Mouse (Mus musculus) heart, embryonic 15.5 days (tissue): ENCODE measurements around the gene Ptprd. TPM values are rescaled to one million over a fixed set of nuclear protein-coding genes. Genes with fewer than 3 reads are reported as not detected.

ENCODE experiments used
- ATAC-seq: fragments of 200-750 bp; cut with Nextera tagmentation; replicated peaks from 2 replicates; pipeline ENCODE4 v1.8.0; 2017; ENCODE audit warnings: low read depth, moderate TSS enrichment; ENCODE audit not compliant: insufficient number of reproducible peaks, insufficient read depth, low FRiP score
- H3K27ac ChIP-seq: fragments of 300-500 bp; sonication (generic); 2 replicates; pipeline ENCODE4 v1.5.1; 2015; ENCODE audit warnings: mild to moderate bottlenecking, inconsistent platforms
- H3K27me3 ChIP-seq: fragments of 300-500 bp; sonication (generic); 2 replicates; pipeline ENCODE4 v1.6.1; 2015; ENCODE audit warnings: inconsistent platforms
- H3K36me3 ChIP-seq: fragments of 300-500 bp; sonication (generic); 2 replicates; pipeline ENCODE4 v1.6.1; 2015; ENCODE audit warnings: mild to moderate bottlenecking, inconsistent platforms
- H3K4me1 ChIP-seq: fragments of 300-500 bp; sonication (generic); replicated peaks from 2 replicates; pipeline ENCODE4 v1.6.1; 2015; ENCODE audit warnings: inconsistent platforms
- H3K4me2 ChIP-seq: fragments of 300-500 bp; sonication (generic); 2 replicates; pipeline ENCODE4 v1.6.1; 2015; ENCODE audit warnings: inconsistent platforms, mild to moderate bottlenecking, moderate library complexity
- H3K4me3 ChIP-seq: fragments of 300-500 bp; sonication (generic); 2 replicates; pipeline ENCODE4 v1.5.1; 2015; ENCODE audit warnings: mild to moderate bottlenecking, inconsistent platforms
- H3K9ac ChIP-seq: fragments of 300-500 bp; sonication (generic); 2 replicates; pipeline ENCODE4 v1.6.1; 2015; ENCODE audit warnings: mild to moderate bottlenecking, inconsistent platforms
- H3K9me3 ChIP-seq: fragments of 300-500 bp; sonication (generic); replicated peaks from 2 replicates; pipeline ENCODE4 v1.6.1; 2016; ENCODE audit warnings: inconsistent platforms
- WGBS: fragments of 180-500 bp; shearing (Covaris S2); methylation state at CpG from one replicate; pipeline ENCODE4 v1.1.7; 2015; ENCODE audit warnings: mixed read lengths; 5-methylcytosine and 5-hydroxymethylcytosine counted together
- polyA plus RNA-seq: library from polyadenylated mRNA; unstranded; fragments of >200 nt; fragmentation: Nextera tagmentation; extraction: Ambion mirVana; gene quantifications from 2 replicates; pipeline ENCODE4 v1.2.1, GENCODE M21; 2015

Gene Ptprd
- polyA plus RNA-seq, result 9.4 and 12.1 TPM in 2 replicates

DNA sequence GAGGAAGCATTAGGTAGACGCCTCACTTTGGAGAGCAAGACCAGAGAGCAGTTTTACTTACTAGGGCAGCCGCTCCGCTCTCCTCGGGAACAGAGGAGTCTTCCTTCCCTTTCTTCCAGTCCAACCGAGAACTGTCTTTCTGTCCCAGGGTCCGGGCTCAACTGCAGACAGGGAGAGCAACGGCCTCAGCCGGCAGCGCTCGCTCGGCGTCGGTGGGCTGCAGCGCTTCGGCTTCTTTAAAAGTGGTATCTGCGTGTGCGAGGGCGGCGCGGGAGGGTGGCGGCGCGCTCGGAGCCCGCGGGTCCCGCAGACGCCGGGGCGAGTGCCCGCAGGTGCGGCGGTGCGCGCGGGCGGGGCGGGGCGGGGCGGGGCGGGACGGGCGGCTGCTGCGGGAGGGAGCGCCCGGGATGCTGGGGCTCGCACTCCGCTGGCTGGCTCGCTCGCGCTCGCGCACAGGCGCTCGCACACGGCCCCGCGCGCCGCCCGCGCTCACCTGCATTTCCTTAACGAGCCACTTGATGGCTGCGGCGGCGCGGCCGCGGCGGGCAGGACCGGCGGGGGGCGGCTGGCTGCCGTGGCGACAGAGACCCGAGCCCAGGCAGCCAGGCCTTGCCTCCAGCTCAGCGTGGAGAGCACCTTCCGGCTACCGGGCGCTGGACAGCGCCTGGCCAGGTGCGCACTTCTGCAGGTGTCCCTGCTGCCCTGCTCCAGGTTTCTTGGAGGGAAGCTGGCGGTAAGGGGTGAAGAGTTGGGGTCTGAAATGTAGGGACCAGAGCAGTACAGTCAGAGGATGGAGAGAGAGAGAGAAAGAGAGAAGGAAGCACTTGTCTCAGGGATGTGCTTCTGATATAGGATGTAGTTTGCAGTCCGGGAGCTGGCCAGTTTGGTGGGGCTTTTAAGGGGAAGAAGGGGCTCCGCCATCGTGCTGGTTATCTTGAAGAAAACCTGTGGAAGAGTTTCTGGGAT, at the start of gene Ptprd:
TSS of gene Ptprd (minus strand) at position 433 of the 966 bp plus-strand sequence.
- peak within 1 kb of the TSS; percentile 29 for H3K9ac ChIP-seq
- H3K4me3 ChIP-seq, result peak within 1 kb of the TSS; percentile 61
- ATAC-seq, result peak; percentile 58; the same call in 1 of the 2 replicates
- WGBS, result 1% methylated on average over 52 of the region's 86 CpGs
- H3K27me3 ChIP-seq, result peaks cover 35% of the 10 kb centered on the region
- no peaks in the 10 kb centered on the region; the same call in 1 of the 2 replicates for H3K4me1 ChIP-seq
- no peak within 1 kb of the TSS for H3K27ac ChIP-seq
- peak within 1 kb of the TSS; percentile 91 for H3K4me2 ChIP-seq
- H3K9me3 ChIP-seq, result no peaks in the 10 kb centered on the region
- no peaks in the 10 kb centered on the region for H3K36me3 ChIP-seq

DNA sequence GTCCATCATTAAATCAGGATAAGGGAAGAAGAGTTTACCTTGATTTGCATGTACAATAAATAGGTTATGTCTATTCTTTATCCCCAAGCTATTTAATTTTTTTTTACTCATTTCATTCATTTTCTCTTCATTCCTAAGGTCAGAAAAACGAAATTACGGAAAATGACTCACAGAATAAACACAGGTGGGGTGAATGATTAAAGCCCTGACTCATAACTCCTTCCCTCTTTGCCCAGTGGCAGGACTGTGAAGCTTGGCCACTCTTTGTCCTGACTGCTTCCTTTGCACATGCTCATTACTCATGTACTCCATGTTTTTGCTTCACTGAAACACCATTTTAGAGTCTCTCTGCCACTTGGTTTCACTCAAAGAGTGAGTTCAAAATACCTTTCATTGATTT, 24.1 kb upstream of the Ptprd start:
- Histone ChIP-seq H3K4me1 (no peaks in the 10 kb centered on the region), H3K27me3 (no peaks in the 10 kb centered on the region), H3K4me2 (no peak overlapping the region), H3K36me3 (no peaks in the 10 kb centered on the region), H3K4me3 (no peak overlapping the region), H3K9me3 (no peaks in the 10 kb centered on the region), H3K9ac (no peak overlapping the region), H3K27ac (no peak overlapping the region)
- ATAC-seq, result no peak
- 71% methylated on average over 2 of the region's 2 CpGs for WGBS

DNA sequence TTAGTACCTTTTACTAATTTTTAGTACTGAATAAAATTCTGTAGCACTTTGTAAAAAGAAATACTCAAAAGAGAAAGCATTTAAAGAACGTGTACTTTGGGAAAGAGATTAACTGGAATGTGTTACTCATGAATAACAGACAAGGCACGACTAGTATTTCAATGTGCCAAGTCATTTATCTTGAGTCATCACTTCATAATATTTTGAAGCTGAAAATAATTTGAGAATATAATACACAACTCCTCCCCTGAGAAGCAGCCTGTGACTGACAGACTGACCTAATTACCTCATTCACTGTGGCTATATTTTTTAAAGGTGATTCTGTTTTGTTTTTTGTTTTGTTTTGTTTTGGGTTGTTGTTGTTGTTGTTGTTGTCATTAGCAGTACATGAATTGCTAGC, 23.6 kb upstream of the Ptprd start:
- WGBS, result 34% methylated on average over 2 of the region's 2 CpGs

DNA sequence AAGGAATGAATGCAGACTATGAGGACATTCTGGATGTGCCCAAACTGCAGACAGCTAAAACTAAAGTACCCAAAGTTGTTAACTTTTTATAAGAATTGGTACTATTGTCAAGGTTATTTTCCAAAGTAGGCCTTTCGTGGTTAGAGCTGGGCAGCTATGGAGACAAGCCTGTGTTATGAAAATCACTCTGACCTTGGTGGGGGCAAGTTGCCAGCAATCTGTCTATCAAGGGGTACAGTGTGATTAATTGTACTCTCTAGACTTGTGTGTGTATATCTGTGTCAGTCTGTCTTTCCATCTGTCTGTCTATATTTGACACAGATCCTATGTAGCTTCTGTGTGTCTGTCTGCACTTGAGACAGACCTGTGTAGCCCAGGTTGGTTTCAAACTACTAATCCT, 22.9 kb upstream of the Ptprd start:
- no peak overlapping the region for H3K4me3 ChIP-seq
- ATAC-seq, result no peak
- 58% methylated on average over 1 of the region's 1 CpGs for WGBS
- no peak overlapping the region for H3K27ac ChIP-seq
- H3K27me3 ChIP-seq, result no peaks in the 10 kb centered on the region
- H3K9ac ChIP-seq, result no peak overlapping the region
- H3K9me3 ChIP-seq, result no peaks in the 10 kb centered on the region
- no peaks in the 10 kb centered on the region for H3K36me3 ChIP-seq
- H3K4me1 ChIP-seq, result no peaks in the 10 kb centered on the region
- H3K4me2 ChIP-seq, result no peak overlapping the region

More for the DNA sequence above, 23.6 kb upstream of the Ptprd start:
- H3K4me1 ChIP-seq, result no peaks in the 10 kb centered on the region
- ATAC-seq, result no peak
- H3K9ac ChIP-seq, result no peak overlapping the region
- no peak overlapping the region for H3K4me2 ChIP-seq
- no peaks in the 10 kb centered on the region for H3K36me3 ChIP-seq
- no peaks in the 10 kb centered on the region for H3K9me3 ChIP-seq
- no peaks in the 10 kb centered on the region for H3K27me3 ChIP-seq
- no peak overlapping the region for H3K27ac ChIP-seq
- H3K4me3 ChIP-seq, result no peak overlapping the region

DNA sequence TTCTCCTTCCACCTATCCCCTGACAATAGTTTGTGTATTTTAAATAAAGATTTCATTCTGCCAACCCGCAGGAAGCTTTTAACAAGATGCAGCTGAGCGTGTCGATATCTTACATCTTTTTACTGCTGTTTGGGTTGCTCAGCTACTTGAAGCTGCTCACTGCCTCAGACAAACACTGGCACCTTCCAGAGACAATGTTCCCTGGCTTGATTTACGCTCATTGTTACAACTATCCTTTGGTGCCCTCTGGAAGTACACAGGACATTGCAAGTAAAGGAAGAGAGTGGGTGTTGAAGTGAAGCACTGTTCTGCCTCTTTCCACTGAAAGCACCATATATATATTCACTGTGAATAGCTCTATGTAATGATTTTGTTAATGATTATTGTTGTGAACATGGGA, 2.2 kb upstream of the Ptprd start:
- H3K4me3 ChIP-seq, result no peak overlapping the region
- H3K4me2 ChIP-seq, result no peak overlapping the region
- no peak overlapping the region for H3K9ac ChIP-seq
- H3K4me1 ChIP-seq, result no peaks in the 10 kb centered on the region; the same call in 1 of the 2 replicates
- ATAC-seq, result no peak
- H3K27ac ChIP-seq, result no peak overlapping the region
- H3K27me3 ChIP-seq, result peaks cover 35% of the 10 kb centered on the region
- H3K36me3 ChIP-seq, result no peaks in the 10 kb centered on the region
- 72% methylated on average over 4 of the region's 4 CpGs for WGBS
- no peaks in the 10 kb centered on the region for H3K9me3 ChIP-seq

DNA sequence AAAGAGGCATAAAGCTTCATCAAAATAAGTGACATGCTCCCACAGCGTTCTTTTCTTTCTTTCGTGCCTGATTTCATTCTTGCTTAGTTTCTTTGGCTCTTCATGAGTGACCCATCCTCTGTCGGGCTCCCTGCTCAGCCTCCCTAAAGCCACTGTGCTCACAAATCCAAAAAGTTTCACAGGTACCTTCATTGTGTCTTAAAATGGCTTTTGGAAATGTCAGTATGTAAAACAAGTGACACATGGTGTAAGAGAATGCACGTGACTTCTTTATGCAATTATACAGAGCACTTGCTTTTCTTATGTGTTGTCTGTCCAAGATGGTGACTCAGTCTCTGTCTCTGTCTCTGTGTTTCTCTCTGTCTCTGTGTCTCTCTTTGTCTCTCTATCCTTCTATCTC, 1.2 kb upstream of the Ptprd start:
- H3K4me3 ChIP-seq, result no peak overlapping the region
- H3K9ac ChIP-seq, result no peak overlapping the region
- H3K27me3 ChIP-seq, result peaks cover 35% of the 10 kb centered on the region
- no peak for ATAC-seq
- WGBS, result 71% methylated on average over 4 of the region's 4 CpGs
- H3K4me2 ChIP-seq, result no peak overlapping the region
- no peaks in the 10 kb centered on the region; the same call in 1 of the 2 replicates for H3K4me1 ChIP-seq
- no peaks in the 10 kb centered on the region for H3K9me3 ChIP-seq
- no peaks in the 10 kb centered on the region for H3K36me3 ChIP-seq
- no peak overlapping the region for H3K27ac ChIP-seq

DNA sequence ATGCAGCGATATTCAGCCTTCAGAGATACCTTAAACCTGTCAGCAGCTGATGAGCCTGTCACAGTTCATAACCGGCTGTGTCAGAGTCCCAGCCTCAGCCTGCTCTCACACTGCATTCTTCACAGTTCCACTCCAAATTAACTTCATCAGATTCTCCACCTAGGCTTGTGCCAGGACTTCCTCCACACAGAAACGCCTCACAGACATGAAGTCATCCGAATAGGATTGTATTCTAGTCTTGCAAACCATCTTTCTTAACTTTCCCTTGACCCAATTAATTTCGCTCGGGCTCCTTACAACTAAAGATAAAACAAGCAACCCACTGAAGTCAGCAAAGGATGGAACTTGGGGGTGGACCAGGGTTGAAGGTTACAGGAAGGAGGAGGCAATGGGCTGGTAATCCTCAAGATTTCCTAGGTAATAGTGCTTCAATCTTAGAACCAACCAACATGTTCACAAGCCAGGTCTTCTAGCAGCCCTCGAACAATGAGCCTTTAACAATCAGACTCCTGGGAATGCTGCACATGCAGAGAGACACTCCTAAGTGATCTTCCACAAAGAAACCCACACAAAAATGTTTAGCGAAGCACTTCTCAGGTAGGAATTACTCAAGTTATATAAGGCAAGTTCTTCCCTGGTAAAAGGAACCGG, 758 bp downstream of the Ptprd start:
- H3K36me3 ChIP-seq, result no peaks in the 10 kb centered on the region
- H3K9me3 ChIP-seq, result no peaks in the 10 kb centered on the region
- H3K4me3 ChIP-seq, result peak overlapping the region; percentile 61
- H3K27me3 ChIP-seq, result peaks cover 35% of the 10 kb centered on the region
- peak overlapping the region; percentile 91 for H3K4me2 ChIP-seq
- no peak overlapping the region for H3K27ac ChIP-seq
- H3K9ac ChIP-seq, result no peak overlapping the region
- no peak for ATAC-seq
- 30% methylated on average over 9 of the region's 9 CpGs for WGBS
- no peaks in the 10 kb centered on the region; the same call in 1 of the 2 replicates for H3K4me1 ChIP-seq

DNA sequence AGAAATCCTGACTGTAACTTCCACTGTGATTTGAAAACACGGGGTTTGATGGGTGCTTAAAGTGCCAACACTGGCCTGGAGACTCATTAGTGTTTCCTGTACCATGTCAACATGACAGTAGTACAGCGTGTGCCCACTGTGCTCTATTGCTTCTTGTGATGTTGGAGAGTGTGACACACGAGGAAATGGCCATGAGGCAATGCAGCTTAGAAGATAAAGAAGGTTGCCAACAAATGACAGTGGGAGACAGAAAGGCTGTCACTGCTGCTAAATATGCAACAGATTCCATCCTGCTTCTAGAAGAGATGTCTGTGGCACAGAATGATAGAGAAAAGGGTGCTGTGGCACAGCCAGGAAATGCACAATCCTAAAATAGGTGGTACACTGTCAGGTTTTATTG, 6.7 kb downstream of the Ptprd start:
- Histone ChIP-seq H3K9ac (no peak overlapping the region), H3K36me3 (no peaks in the 10 kb centered on the region), H3K9me3 (no peaks in the 10 kb centered on the region), H3K4me1 (no peaks in the 10 kb centered on the region), H3K4me3 (no peak overlapping the region), H3K27ac (no peak overlapping the region), H3K4me2 (no peak overlapping the region), H3K27me3 (no peaks in the 10 kb centered on the region)
- ATAC-seq, result no peak
- 39% methylated on average over 3 of the region's 3 CpGs for WGBS

DNA sequence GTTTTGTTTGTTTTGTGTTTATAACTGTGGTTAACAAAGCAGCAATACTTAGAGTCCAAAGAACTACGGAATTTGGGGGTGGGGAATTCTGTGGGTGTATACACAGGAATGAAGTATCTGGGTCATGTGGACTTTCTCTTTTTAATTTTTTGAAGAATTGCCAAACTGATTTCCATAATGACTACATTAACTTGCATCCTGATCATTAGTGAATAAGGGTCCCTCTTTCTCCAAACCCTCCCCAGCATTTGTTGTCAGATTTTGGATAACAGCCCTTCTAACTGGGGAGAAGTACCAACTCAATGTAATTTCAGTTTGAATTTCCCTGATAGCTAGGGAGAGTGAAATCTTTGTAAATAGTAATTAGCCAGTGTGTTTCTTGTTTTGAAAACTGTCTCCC, 43.3 kb downstream of the Ptprd start:
- Histone ChIP-seq H3K4me1 (no peaks in the 10 kb centered on the region), H3K36me3 (no peaks in the 10 kb centered on the region), H3K9me3 (no peaks in the 10 kb centered on the region), H3K27me3 (no peaks in the 10 kb centered on the region), H3K27ac (no peak overlapping the region), H3K4me3 (no peak overlapping the region), H3K9ac (no peak overlapping the region), H3K4me2 (no peak overlapping the region)
- no peak for ATAC-seq
- WGBS, result 79% methylated on average over 1 of the region's 1 CpGs

DNA sequence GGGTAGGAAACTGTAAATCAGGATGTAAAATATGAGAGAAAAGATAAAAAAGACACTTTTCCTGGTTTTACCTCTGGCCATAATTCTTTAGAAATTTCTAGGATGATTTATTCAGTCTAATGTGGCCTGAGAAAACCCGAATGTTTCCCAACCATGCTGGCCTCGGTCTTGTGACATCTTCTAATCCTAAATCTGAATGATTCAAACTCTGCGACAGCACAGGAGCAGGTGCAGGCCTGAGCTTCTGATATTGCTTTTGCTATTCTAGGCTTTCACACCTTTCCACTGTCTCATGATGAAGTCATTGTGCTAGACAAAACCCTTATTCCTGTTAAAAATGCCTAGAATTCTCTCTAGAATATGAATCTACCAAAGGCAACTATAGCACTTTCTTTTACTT, 51.3 kb downstream of the Ptprd start:
- no peak for ATAC-seq
- Histone ChIP-seq H3K4me1 (no peaks in the 10 kb centered on the region), H3K36me3 (no peaks in the 10 kb centered on the region), H3K9me3 (no peaks in the 10 kb centered on the region), H3K4me3 (no peak overlapping the region), H3K9ac (no peak overlapping the region), H3K27ac (no peak overlapping the region), H3K27me3 (no peaks in the 10 kb centered on the region), H3K4me2 (no peak overlapping the region)
- 77% methylated on average over 3 of the region's 3 CpGs for WGBS

DNA sequence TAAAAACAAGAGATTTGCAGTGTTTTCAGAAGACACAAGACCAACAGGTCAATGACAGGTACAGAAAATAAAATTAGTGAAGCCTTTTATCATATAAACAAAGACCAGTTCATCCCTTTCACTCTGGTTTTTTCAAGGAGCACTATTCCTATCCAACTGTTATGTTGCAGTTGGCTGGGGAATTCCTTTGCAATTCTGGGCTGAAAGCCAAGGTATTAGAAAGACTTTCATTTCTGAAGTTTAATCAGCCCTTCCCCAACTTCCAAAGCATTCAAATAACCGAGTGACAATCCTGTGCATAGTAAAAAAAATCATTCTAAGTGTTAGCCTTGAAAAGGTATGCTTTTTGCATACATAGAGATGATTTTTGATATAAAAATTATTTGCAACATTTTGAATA, 61.2 kb downstream of the Ptprd start:
- H3K9me3 ChIP-seq, result no peaks in the 10 kb centered on the region
- no peak overlapping the region for H3K4me3 ChIP-seq
- H3K4me2 ChIP-seq, result no peak overlapping the region
- 13% methylated on average over 1 of the region's 1 CpGs for WGBS
- ATAC-seq, result no peak
- H3K9ac ChIP-seq, result no peak overlapping the region
- no peaks in the 10 kb centered on the region for H3K27me3 ChIP-seq
- no peaks in the 10 kb centered on the region for H3K36me3 ChIP-seq
- H3K4me1 ChIP-seq, result no peaks in the 10 kb centered on the region
- H3K27ac ChIP-seq, result no peak overlapping the region
